Mouse (Mus musculus): Measurements from ENCODE around the gene Gm13119. TPM values are rescaled to one million over a fixed set of nuclear protein-coding genes. Genes with fewer than 3 reads are reported as not detected.
"Not testable (repeated sequence)": the region's sequence is repeated elsewhere in the genome, so short reads cannot be mapped to it uniquely, and the experiment has no call there.

Gm13119 gene
- not detected in 2 replicates for polyA plus RNA-seq (2014; fragmentation: Nextera tagmentation; extraction: Ambion mirVana)

DNA sequence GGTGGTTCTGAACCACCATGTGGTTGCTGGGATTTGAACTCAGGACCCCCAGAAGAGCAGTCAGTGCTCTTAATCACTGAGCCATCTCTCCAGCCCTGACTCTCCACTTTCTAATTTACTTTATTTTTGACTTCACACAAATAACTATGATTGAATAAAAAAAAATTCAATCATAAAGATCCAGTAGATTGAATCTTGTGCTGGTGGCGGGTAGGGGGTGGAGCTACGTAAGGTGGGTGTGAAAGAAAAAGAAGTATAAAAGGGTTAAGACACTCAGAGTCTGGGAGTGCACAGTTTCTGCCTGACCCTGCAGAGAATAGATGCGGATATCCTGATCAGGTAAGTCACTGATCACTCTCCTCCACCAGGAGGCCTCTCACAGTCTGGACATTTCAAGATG lies at the start of gene Gm13119:
TSS of gene Gm13119 (plus strand) at position 301 of the 400 bp plus-strand sequence.
- not testable (repeated sequence) for H3K9me3 ChIP-seq (ENCODE audit: control insufficient read depth, low read length); H3K27ac ChIP-seq (replicated peaks; ENCODE audit: low read depth, low read length); H3K36me3 ChIP-seq (ENCODE audit: control insufficient read depth, insufficient read depth, low read length); H3K27me3 ChIP-seq (ENCODE audit: control insufficient read depth, insufficient read depth, low read length); H3K9ac ChIP-seq (ENCODE audit: low read length); H3K4me3 ChIP-seq (ENCODE audit: low read depth, low read length); H3K4me1 ChIP-seq (ENCODE audit: control insufficient read depth, insufficient read depth, low read length); ATAC-seq (ENCODE audit: insufficient number of reproducible peaks, low FRiP score, low TSS enrichment, low read depth); DNase-seq (ENCODE audit: low spot score); H3K4me2 ChIP-seq (ENCODE audit: low read depth, severe bottlenecking)
- 93% methylated on average over 3 of the region's 3 CpGs for WGBS

DNA sequence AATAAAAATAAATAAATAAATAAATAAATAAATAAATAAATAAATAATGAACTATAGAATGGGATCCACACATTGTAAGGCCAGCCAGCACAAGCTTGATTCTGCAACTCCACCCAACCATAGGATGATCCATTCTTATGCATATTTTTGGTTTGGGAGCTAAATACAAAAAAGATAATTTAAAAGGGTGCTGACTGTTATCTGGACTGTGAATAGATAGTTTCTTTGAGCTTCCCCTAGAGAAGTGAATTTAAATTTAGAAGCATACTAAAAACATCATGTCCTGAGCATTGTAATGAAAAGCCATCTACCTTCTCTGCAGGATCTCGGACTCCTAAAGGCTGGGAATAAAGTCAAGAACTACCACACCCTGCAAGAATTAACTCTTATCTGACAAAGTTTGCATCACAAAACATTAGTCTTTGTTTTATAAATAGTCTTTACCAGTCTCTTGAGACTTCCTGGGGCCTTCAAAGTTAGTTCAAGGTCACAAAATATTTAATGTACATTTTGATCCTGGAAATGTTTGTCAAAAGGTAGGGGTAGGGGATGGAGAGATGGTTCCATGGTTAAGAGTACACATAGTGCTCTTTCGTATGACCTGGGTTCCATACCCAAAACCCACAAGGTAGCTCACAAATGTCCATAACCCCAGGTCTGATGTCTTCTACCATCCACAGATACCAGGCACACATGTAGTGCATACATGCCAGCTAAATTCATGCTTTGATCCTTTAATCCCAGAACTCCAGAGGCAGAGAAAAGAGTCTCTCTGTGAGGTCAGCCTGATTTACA lies 44.9 kb upstream of the Gm13119 start:
- 84% methylated on average over 2 of the region's 2 CpGs for WGBS
- not testable (repeated sequence) for ATAC-seq (ENCODE audit: insufficient number of reproducible peaks, low FRiP score, low TSS enrichment, low read depth); H3K36me3 ChIP-seq (ENCODE audit: control insufficient read depth, insufficient read depth, low read length); H3K4me3 ChIP-seq (ENCODE audit: low read depth, low read length); H3K9ac ChIP-seq (ENCODE audit: low read length); DNase-seq (ENCODE audit: low spot score); H3K27ac ChIP-seq (replicated peaks; ENCODE audit: low read depth, low read length); H3K9me3 ChIP-seq (ENCODE audit: control insufficient read depth, low read length); H3K4me1 ChIP-seq (ENCODE audit: control insufficient read depth, insufficient read depth, low read length); H3K4me2 ChIP-seq (ENCODE audit: low read depth, severe bottlenecking); H3K27me3 ChIP-seq (ENCODE audit: control insufficient read depth, insufficient read depth, low read length)

DNA sequence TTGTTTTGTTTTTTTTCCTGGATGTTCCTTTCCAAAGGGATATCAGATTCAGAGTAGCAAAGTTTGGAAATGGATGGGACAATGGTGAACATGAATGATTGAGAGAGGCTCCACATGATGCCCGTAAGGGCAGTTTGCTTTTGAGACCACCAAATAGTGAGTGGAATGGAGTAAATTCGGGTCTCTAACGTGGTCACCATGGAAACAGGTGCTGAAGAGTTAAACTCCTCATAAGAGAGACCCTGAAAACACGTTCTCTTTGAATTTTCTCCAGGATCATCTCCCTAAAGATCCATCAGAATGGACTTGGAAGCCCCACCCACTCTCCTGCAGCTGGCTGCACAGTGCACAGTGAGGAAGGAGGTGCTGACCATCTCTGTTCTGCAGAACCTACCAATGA lies 27.8 kb upstream of the Gm13119 start, which contains the start of gene Gm13128:
TSS of gene Gm13128 (plus strand) at position 301 of the 400 bp plus-strand sequence.
- DNase-seq (ENCODE audit: low spot score); H3K4me1 ChIP-seq (ENCODE audit: control insufficient read depth, insufficient read depth, low read length); ATAC-seq (ENCODE audit: insufficient number of reproducible peaks, low FRiP score, low TSS enrichment, low read depth); H3K4me2 ChIP-seq (ENCODE audit: low read depth, severe bottlenecking); H3K27me3 ChIP-seq (ENCODE audit: control insufficient read depth, insufficient read depth, low read length); H3K36me3 ChIP-seq (ENCODE audit: control insufficient read depth, insufficient read depth, low read length); H3K9me3 ChIP-seq (ENCODE audit: control insufficient read depth, low read length); H3K27ac ChIP-seq (replicated peaks; ENCODE audit: low read depth, low read length); H3K4me3 ChIP-seq (ENCODE audit: low read depth, low read length); H3K9ac ChIP-seq (ENCODE audit: low read length): not testable (repeated sequence)
- WGBS = 82% methylated on average over 4 of the region's 4 CpGs

DNA sequence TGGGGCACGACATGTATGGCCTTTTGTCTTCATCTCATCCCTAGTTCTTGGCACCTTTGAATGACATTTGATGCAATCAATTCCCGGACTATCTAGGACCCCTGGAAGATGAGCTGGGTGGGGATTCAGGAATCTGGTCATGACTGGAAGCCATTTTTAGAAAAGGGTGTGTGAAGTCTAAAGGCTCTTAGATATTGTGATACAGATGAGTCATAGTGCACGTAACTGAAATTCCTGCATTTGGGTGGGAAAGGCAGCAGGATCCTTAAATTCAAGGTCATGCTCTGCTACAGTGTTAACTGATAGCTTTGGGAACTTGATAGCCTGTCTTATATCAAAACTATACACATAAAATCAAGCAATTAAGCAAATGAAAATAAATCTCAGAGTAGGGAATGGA lies 21.9 kb upstream of the Gm13119 start:
- WGBS = 88% methylated on average over 2 of the region's 3 CpGs
- not testable (repeated sequence) for H3K36me3 ChIP-seq (ENCODE audit: control insufficient read depth, insufficient read depth, low read length); H3K4me1 ChIP-seq (ENCODE audit: control insufficient read depth, insufficient read depth, low read length); H3K9me3 ChIP-seq (ENCODE audit: control insufficient read depth, low read length); H3K27ac ChIP-seq (replicated peaks; ENCODE audit: low read depth, low read length); DNase-seq (ENCODE audit: low spot score); H3K9ac ChIP-seq (ENCODE audit: low read length); H3K4me3 ChIP-seq (ENCODE audit: low read depth, low read length); ATAC-seq (ENCODE audit: insufficient number of reproducible peaks, low FRiP score, low TSS enrichment, low read depth); H3K4me2 ChIP-seq (ENCODE audit: low read depth, severe bottlenecking); H3K27me3 ChIP-seq (ENCODE audit: control insufficient read depth, insufficient read depth, low read length)

DNA sequence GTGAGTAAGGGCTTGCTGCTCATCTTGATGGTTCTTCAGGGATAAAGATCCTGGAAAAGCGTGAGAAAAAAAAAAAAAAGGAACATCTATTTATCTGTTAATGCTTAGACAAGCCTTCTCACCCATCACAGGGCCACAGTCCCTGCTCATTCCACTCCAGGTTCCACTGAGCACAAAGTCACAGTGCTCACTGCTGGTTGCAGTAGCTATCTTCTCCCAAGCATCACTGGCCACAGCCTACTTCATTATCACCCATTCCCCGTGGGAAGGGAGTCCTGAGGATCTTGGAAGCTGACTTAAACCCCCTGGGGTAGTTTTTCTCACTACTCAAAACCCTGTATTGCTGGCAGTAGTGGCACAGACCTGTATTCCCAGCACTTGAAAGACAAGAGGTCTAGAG lies 20.2 kb downstream of the Gm13119 start, which contains the start of gene Pramef20:
TSS of gene Pramef20 (minus strand) at position 23 of the 400 bp plus-strand sequence.
- WGBS = 52% methylated on average over 2 of the region's 2 CpGs
- ATAC-seq (ENCODE audit: insufficient number of reproducible peaks, low FRiP score, low TSS enrichment, low read depth) (no peak), DNase-seq (ENCODE audit: low spot score) (no peak)

DNA sequence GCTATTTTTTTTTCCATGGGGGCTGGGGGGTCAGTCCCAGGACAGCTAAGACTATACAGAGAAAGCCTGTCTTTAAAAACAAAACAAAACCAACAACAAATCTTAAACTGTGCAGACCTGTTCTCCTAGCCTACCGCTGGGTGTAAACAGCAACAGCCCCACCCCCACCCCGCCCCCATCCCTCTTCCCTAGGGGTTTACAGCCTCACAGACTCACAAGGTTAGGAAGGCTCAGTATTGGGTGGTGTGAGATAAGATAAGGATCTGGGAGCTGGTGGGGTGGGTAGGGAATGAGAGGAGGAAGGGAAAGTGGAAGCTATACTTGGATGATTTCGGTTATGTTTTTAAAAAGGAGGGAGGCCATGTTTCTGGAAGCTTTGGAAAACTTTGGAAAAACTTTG lies 38.6 kb downstream of the Gm13119 start:
- no peaks in the 10 kb centered on the region for H3K9me3 ChIP-seq (ENCODE audit: control insufficient read depth, low read length)
- H3K9ac ChIP-seq (ENCODE audit: low read length) = no peak overlapping the region
- no peaks in the 10 kb centered on the region for H3K36me3 ChIP-seq (ENCODE audit: control insufficient read depth, insufficient read depth, low read length)
- no peaks in the 10 kb centered on the region for H3K27me3 ChIP-seq (ENCODE audit: control insufficient read depth, insufficient read depth, low read length)
- no peaks in the 10 kb centered on the region for H3K4me1 ChIP-seq (ENCODE audit: control insufficient read depth, insufficient read depth, low read length)
- no peak overlapping the region for H3K27ac ChIP-seq (replicated peaks; ENCODE audit: low read depth, low read length)
- no peak overlapping the region for H3K4me2 ChIP-seq (ENCODE audit: low read depth, severe bottlenecking)
- DNase-seq (ENCODE audit: low spot score) (no peak), ATAC-seq (ENCODE audit: insufficient number of reproducible peaks, low FRiP score, low TSS enrichment, low read depth) (no peak)
- 22% methylated on average over 3 of the region's 3 CpGs for WGBS
- H3K4me3 ChIP-seq (ENCODE audit: low read depth, low read length) = no peak overlapping the region

More for the DNA sequence above, 20.2 kb downstream of the Gm13119 start, which contains the start of gene Pramef20:
- no peak within 1 kb of the TSS for H3K4me2 ChIP-seq (ENCODE audit: low read depth, severe bottlenecking)
- no peaks in the 10 kb centered on the region for H3K27me3 ChIP-seq (ENCODE audit: control insufficient read depth, insufficient read depth, low read length)
- no peak within 1 kb of the TSS for H3K9ac ChIP-seq (ENCODE audit: low read length)
- no peak within 1 kb of the TSS for H3K4me3 ChIP-seq (ENCODE audit: low read depth, low read length)
- no peaks in the 10 kb centered on the region for H3K36me3 ChIP-seq (ENCODE audit: control insufficient read depth, insufficient read depth, low read length)
- H3K9me3 ChIP-seq (ENCODE audit: control insufficient read depth, low read length) = no peaks in the 10 kb centered on the region
- H3K4me1 ChIP-seq (ENCODE audit: control insufficient read depth, insufficient read depth, low read length) = no peaks in the 10 kb centered on the region
- no peak within 1 kb of the TSS for H3K27ac ChIP-seq (replicated peaks; ENCODE audit: low read depth, low read length)

DNA sequence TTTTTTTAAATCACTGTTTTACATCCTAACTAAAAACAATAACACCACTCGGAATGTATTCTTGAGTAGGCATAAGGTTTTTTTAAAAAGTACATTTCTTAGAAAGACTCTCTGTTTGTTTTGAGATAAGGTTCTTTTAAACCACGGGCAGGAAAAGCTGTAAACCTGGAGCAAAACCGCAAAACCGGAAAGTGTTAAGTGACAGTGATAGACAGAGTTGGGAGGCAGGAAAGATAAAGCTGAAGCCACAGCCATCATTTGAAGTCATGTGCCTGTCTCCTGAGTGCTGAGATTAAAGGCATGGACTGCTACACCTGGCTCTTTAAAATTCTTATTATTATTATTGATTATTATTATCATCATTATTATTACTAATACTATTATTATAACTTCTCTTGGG lies 45.0 kb downstream of the Gm13119 start:
- Histone ChIP-seq H3K9ac (ENCODE audit: low read length) (no peak overlapping the region), H3K27me3 (ENCODE audit: control insufficient read depth, insufficient read depth, low read length) (no peaks in the 10 kb centered on the region), H3K9me3 (ENCODE audit: control insufficient read depth, low read length) (no peaks in the 10 kb centered on the region), H3K4me3 (ENCODE audit: low read depth, low read length) (no peak overlapping the region), H3K4me1 (ENCODE audit: control insufficient read depth, insufficient read depth, low read length) (no peaks in the 10 kb centered on the region), H3K4me2 (ENCODE audit: low read depth, severe bottlenecking) (no peak overlapping the region), H3K27ac (replicated peaks; ENCODE audit: low read depth, low read length) (no peak overlapping the region), H3K36me3 (ENCODE audit: control insufficient read depth, insufficient read depth, low read length) (no peaks in the 10 kb centered on the region)
- DNase-seq (ENCODE audit: low spot score) (no peak), ATAC-seq (ENCODE audit: insufficient number of reproducible peaks, low FRiP score, low TSS enrichment, low read depth) (no peak)
- 63% methylated on average over 4 of the region's 4 CpGs for WGBS

DNA sequence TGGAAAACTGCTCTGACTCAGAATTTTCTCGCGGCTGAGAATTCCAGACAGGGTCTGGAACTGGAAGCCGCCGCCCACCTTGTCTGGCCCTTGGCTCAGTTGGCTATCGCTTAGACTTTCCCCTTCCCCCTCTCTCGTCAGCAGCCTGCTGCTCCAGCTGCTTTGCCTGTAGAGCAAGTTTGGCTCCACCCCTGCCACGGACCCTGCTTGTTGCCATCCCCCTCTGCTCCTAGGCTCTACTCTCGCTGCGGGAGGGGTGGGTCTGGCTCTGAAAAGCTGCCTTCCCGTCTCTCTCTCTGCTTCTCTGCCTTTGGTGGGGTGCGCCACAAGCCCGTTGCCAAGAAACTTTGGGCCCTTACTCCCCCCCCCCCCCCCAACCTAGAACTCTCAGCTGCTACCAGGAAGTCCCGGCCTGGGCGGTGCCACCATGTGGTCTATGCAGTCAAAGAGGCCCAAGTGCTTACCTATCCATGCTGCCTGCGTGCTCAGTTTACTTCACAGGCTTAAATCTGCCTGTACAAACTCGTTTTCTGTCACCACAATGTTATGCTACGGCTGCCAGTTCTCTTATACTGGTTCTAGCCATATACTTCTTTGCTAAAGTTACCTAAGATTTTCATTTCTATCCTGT lies 46.8 kb downstream of the Gm13119 start:
- peak overlapping the region; percentile 39; the same call in 1 of the 2 replicates for H3K4me2 ChIP-seq (ENCODE audit: low read depth, severe bottlenecking)
- peak overlapping the region; percentile 48; the same call in 1 of the 2 replicates for H3K27ac ChIP-seq (replicated peaks; ENCODE audit: low read depth, low read length)
- 0 out of 2 replicates have a peak overlapping the region, but pooled peaks have one; percentile 35 for H3K9ac ChIP-seq (ENCODE audit: low read length)
- H3K4me3 ChIP-seq (ENCODE audit: low read depth, low read length) = peak overlapping the region; percentile 25
- WGBS = 5% methylated on average over 17 of the region's 17 CpGs
- H3K27me3 ChIP-seq (ENCODE audit: control insufficient read depth, insufficient read depth, low read length) = no peaks in the 10 kb centered on the region
- DNase-seq (ENCODE audit: low spot score) (peak; percentile 81), ATAC-seq (ENCODE audit: insufficient number of reproducible peaks, low FRiP score, low TSS enrichment, low read depth) (peak; percentile 92)
- no peaks in the 10 kb centered on the region for H3K4me1 ChIP-seq (ENCODE audit: control insufficient read depth, insufficient read depth, low read length)
- no peaks in the 10 kb centered on the region for H3K36me3 ChIP-seq (ENCODE audit: control insufficient read depth, insufficient read depth, low read length)
- H3K9me3 ChIP-seq (ENCODE audit: control insufficient read depth, low read length) = no peaks in the 10 kb centered on the region

Data from limb, embryonic 11.5 days (tissue).